In the genomic region with DNA sequence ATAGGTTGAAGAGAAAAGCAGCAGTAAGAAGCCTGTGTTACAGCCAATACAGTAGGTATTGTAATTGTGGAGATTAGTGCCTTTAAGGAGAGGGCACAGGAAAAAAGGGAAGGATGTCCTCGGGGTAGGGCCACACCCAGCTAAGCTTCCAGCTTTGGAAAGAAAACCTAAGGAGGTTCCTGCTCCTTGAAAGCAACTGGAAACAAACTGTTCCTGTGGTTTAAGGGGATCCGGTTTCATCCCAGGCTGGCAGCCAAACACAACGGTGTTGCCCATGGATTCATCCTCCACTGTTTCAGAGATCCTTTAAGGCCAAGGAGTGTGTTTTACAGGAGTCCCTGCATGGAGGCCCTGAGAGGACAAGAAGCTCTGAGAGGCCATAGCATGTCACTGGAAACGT, we compare ENCODE assay signal across 27 mouse cellular contexts.
DNase-seq lines count a peak whose midpoint lies in the region; ATAC-seq and TF ChIP-seq lines count a peak whose summit lies in the region.
"Had no signal": no experiment of that assay in that cellular context is flagged by ENCODE, and none has a peak within 500 bp of the region (broad histone marks: within the 10 kb centered on the region; RNA-seq: fewer than 3 reads in every experiment).

No protein-coding gene starts in this region.

- TF ChIP-seq EP300 in liver, postnatal 0 days (IDR thresholded peaks at IDR 0.05; ENCODE audit: low read depth), result no peak

- no peaks in the 10 kb centered on the region for H3K36me3 ChIP-seq in liver, postnatal 0 days (replicated peaks; ENCODE audit: insufficient read depth, low read length)
- H3K36me3 ChIP-seq: embryonic facial prominence, embryonic 13.5 days; kidney, embryonic 15.5 days; limb, embryonic 13.5 days; liver, embryonic 12.5 days; lung, embryonic 15.5 days; midbrain, embryonic 10.5 days; neural tube, embryonic 15.5 days; stomach, embryonic 15.5 days had no signal

- no peaks in the 10 kb centered on the region for H3K9me3 ChIP-seq in liver, postnatal 0 days (ENCODE audit: low read length)
- H3K9me3 ChIP-seq: embryonic facial prominence, embryonic 13.5 days; forebrain, embryonic 13.5 days; liver, embryonic 12.5 days; lung, embryonic 15.5 days; neural tube, embryonic 15.5 days; stomach, embryonic 15.5 days had no signal

- peak; percentile 24 to 63 for DNase-seq in lung, adult 18-20 months
- no peak for DNase-seq in lung, adult 2 months
- peak; percentile 68 for DNase-seq in lung, postnatal 36 days
- DNase-seq in urinary bladder, postnatal 14 days (ENCODE audit: low spot score), result no peak
- no peak for DNase-seq in cerebellum, postnatal 25 days
- no peak for DNase-seq in liver, postnatal 0 days
- DNase-seq: adrenal gland, adult 2 months; cerebellum, adult 2 months; cerebellum, postnatal 36 days; embryo, embryonic 11 days; kidney, postnatal 36 days; right cerebral cortex, adult 18-20 months; thymus, adult 2 months had no signal

- TF ChIP-seq CTCF in lung, adult 2 months (IDR thresholded peaks at IDR 0.05; ENCODE audit: insufficient read depth, low read length), result no peak
- no peak for TF ChIP-seq CTCF in liver, postnatal 0 days (IDR thresholded peaks at IDR 0.05; ENCODE audit: low read depth)

- H3K27me3 ChIP-seq in liver, postnatal 0 days (ENCODE audit: insufficient read depth, low read length), result no peaks in the 10 kb centered on the region
- H3K27me3 ChIP-seq: embryonic facial prominence, embryonic 13.5 days; forebrain, embryonic 13.5 days; kidney, embryonic 15.5 days; limb, embryonic 13.5 days; liver, embryonic 12.5 days; lung, embryonic 15.5 days; neural tube, embryonic 15.5 days; stomach, embryonic 15.5 days had no signal

- H3K9ac ChIP-seq in liver, postnatal 0 days (replicated peaks), result no peak overlapping the region
- H3K9ac ChIP-seq: embryonic facial prominence, embryonic 13.5 days; forebrain, embryonic 13.5 days; kidney, embryonic 15.5 days; limb, embryonic 13.5 days; liver, embryonic 12.5 days; lung, embryonic 15.5 days; neural tube, embryonic 15.5 days; stomach, embryonic 15.5 days had no signal

- H3K27ac ChIP-seq in brown adipose tissue, adult 24 weeks (replicated peaks; ENCODE audit: low read depth, low read length), result peak overlapping the region; percentile 44
- no peak overlapping the region for H3K27ac ChIP-seq in liver, postnatal 0 days (ENCODE audit: low read depth)
- H3K27ac ChIP-seq: embryonic facial prominence, embryonic 13.5 days; forebrain, embryonic 13.5 days; hindbrain, postnatal 0 days; kidney, embryonic 15.5 days; limb, embryonic 13.5 days; liver, embryonic 12.5 days; lung, embryonic 15.5 days; midbrain, embryonic 10.5 days; neural tube, embryonic 15.5 days; stomach, embryonic 15.5 days had no signal

- H3K4me3 ChIP-seq in lung, adult 2 months (replicated peaks; ENCODE audit: extremely low read depth, low read depth, low read length), result no peak overlapping the region
- no peak overlapping the region for H3K4me3 ChIP-seq in brown adipose tissue, adult 24 weeks (ENCODE audit: insufficient read depth, low read depth, low read length)
- no peak overlapping the region for H3K4me3 ChIP-seq in liver, postnatal 0 days (ENCODE audit: low read depth, low read length)
- H3K4me3 ChIP-seq: embryonic facial prominence, embryonic 13.5 days; erythroblast, embryonic 14.5 days; forebrain, embryonic 13.5 days; kidney, embryonic 15.5 days; limb, embryonic 13.5 days; liver, embryonic 12.5 days; lung, embryonic 15.5 days; midbrain, embryonic 10.5 days; neural tube, embryonic 15.5 days; stomach, embryonic 15.5 days had no signal

- H3K4me1 ChIP-seq in lung, adult 2 months (ENCODE audit: control insufficient read depth, insufficient read depth, low read length), result peaks cover 11% of the 10 kb centered on the region
- peaks cover 12% of the 10 kb centered on the region for H3K4me1 ChIP-seq in brown adipose tissue, adult 24 weeks (ENCODE audit: control insufficient read depth, insufficient read depth, insufficient read length, low read length)
- H3K4me1 ChIP-seq in liver, postnatal 0 days (ENCODE audit: insufficient read depth), result peaks cover 6% of the 10 kb centered on the region
- H3K4me1 ChIP-seq: forebrain, embryonic 13.5 days had no signal

- ATAC-seq in liver, postnatal 0 days, result no peak
- ATAC-seq: forebrain, embryonic 13.5 days; hindbrain, postnatal 0 days; intestine, embryonic 16.5 days; liver, embryonic 12.5 days; midbrain, embryonic 16.5 days had no signal

- WGBS in lung, adult 2 months, result 30% methylated on average over 4 of the region's 4 CpGs
- 46% methylated on average over 4 of the region's 4 CpGs for WGBS in liver, postnatal 0 days (ENCODE audit: insufficient replicate concordance)

- no peak overlapping the region for H3K4me2 ChIP-seq in liver, postnatal 0 days (ENCODE audit: low read depth, low read length)
- H3K4me2 ChIP-seq: embryonic facial prominence, embryonic 13.5 days; forebrain, embryonic 13.5 days; kidney, embryonic 15.5 days; limb, embryonic 13.5 days; liver, embryonic 12.5 days; lung, embryonic 15.5 days; neural tube, embryonic 15.5 days; stomach, embryonic 15.5 days had no signal

- no peak for TF ChIP-seq POLR2A in lung, adult 2 months (IDR thresholded peaks at IDR 0.05; ENCODE audit: borderline replicate concordance, extremely low read depth, low read depth, low read length)

Comparison
In these comparisons a context has a peak if more than half of its experiments do, and no peak if none do; other contexts are left out.
1. DNase-seq: peak in lung, adult 18-20 months (2 of 2) and lung, postnatal 36 days (single experiment); none in lung, adult 2 months (single experiment), urinary bladder, postnatal 14 days (single experiment), cerebellum, postnatal 25 days (0 of 2) and liver, postnatal 0 days (single experiment).